ENCODE assay signal across 10 mouse cellular contexts in the genomic region with DNA sequence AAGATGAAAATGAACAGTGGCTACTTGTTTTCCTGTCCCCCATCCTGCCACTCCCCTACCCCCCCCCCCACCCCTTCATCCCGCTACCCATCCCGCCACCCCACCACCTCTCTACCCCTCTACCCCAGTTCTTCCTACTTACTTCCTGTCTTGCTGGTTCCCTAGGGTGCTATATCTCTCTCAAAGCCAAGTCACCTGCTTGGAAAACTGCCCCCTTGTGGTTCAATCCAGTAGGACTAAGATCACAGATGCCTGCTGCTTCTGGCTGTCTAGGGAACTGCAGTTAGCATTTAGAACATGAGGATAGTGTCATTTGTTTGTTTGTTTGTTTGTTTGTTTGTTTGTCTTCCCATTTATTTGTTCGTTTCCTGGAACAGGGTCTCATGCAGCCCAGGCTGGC.
DNase-seq lines count a peak whose midpoint lies in the region; ATAC-seq lines count a peak whose summit lies in the region.
"Had no signal": no experiment of that assay in that cellular context is flagged by ENCODE, and none has a peak within 500 bp of the region (broad histone marks: within the 10 kb centered on the region; RNA-seq: fewer than 3 reads in every experiment).

No protein-coding gene starts in this region.

- no peak overlapping the region for H3K4me3 ChIP-seq in midbrain, embryonic 10.5 days
- no peak overlapping the region for H3K4me3 ChIP-seq in midbrain, embryonic 13.5 days (replicated peaks)
- H3K4me3 ChIP-seq: heart, embryonic 13.5 days had no signal

- no peaks in the 10 kb centered on the region for H3K27me3 ChIP-seq in midbrain, embryonic 10.5 days (ENCODE audit: low read depth, poor library complexity, severe bottlenecking)
- H3K27me3 ChIP-seq in midbrain, embryonic 13.5 days: no peaks in the 10 kb centered on the region

- no peaks in the 10 kb centered on the region for H3K36me3 ChIP-seq in midbrain, embryonic 10.5 days
- H3K36me3 ChIP-seq in midbrain, embryonic 13.5 days: no peaks in the 10 kb centered on the region
- H3K36me3 ChIP-seq: heart, embryonic 13.5 days had no signal

- ATAC-seq in midbrain, embryonic 13.5 days: no peak
- no peak for ATAC-seq in erythroid progenitor cell, adult 5-6 weeks (replicated peaks; ENCODE audit: low FRiP score, poor library complexity, severe bottlenecking)

- H3K4me2 ChIP-seq in midbrain, embryonic 13.5 days (replicated peaks): no peak overlapping the region
- H3K4me2 ChIP-seq: heart, embryonic 13.5 days had no signal

- H3K9me3 ChIP-seq in midbrain, embryonic 10.5 days (replicated peaks): peaks cover 5% of the 10 kb centered on the region; the same call in 1 of the 2 replicates
- H3K9me3 ChIP-seq in midbrain, embryonic 13.5 days: no peaks in the 10 kb centered on the region

- no peak overlapping the region for H3K27ac ChIP-seq in midbrain, embryonic 10.5 days (replicated peaks)
- H3K27ac ChIP-seq in midbrain, embryonic 13.5 days: no peak overlapping the region
- H3K27ac ChIP-seq: heart, embryonic 13.5 days; macrophage had no signal

- peak; percentile 12 to 33 for DNase-seq in heart, adult 18-20 months
- DNase-seq in heart, adult 9 months (ENCODE audit: low spot score in 2 of 2): no peak
- peak; percentile 30 for DNase-seq in midbrain, embryonic 10.5 days (ENCODE audit: low spot score)
- peak; percentile 72 to 81 for DNase-seq in cerebellum, postnatal 14 days
- peak; percentile 30 for DNase-seq in lung, postnatal 14 days
- DNase-seq in frontal cortex, postnatal 10 days (ENCODE audit: low spot score in 2 of 2): no peak

- H3K4me1 ChIP-seq in midbrain, embryonic 10.5 days: no peaks in the 10 kb centered on the region
- no peaks in the 10 kb centered on the region for H3K4me1 ChIP-seq in midbrain, embryonic 13.5 days (replicated peaks)
- H3K4me1 ChIP-seq: heart, embryonic 13.5 days had no signal

- no peak overlapping the region for H3K9ac ChIP-seq in midbrain, embryonic 13.5 days (replicated peaks)
- H3K9ac ChIP-seq: heart, embryonic 13.5 days had no signal

- WGBS in midbrain, embryonic 10.5 days: 41% methylated on average over 3 of the region's 3 CpGs
- WGBS in midbrain, embryonic 13.5 days: 42% methylated on average over 3 of the region's 3 CpGs

Comparison
In these comparisons a context has a peak if more than half of its experiments do, and no peak if none do; other contexts are left out.
1. DNase-seq: peak in heart, adult 18-20 months (2 of 2), midbrain, embryonic 10.5 days (single experiment), cerebellum, postnatal 14 days (2 of 2) and lung, postnatal 14 days (single experiment); none in heart, adult 9 months (0 of 2) and frontal cortex, postnatal 10 days (0 of 2).